Mouse (Mus musculus) lung, postnatal 0 days (tissue): ENCODE measurements around the gene Slc27a2.

Experiments
- CTCF ChIP-seq: IDR thresholded peaks from 2 replicates; pipeline ENCODE4 v1.5.1; 2016; ENCODE audit warnings: antibody characterized with exemption, mild to moderate bottlenecking
- EP300 ChIP-seq: IDR thresholded peaks from 2 replicates; pipeline ENCODE4 v1.6.1; 2016; ENCODE audit warnings: antibody characterized with exemption, mild to moderate bottlenecking, control low read depth

DNA sequence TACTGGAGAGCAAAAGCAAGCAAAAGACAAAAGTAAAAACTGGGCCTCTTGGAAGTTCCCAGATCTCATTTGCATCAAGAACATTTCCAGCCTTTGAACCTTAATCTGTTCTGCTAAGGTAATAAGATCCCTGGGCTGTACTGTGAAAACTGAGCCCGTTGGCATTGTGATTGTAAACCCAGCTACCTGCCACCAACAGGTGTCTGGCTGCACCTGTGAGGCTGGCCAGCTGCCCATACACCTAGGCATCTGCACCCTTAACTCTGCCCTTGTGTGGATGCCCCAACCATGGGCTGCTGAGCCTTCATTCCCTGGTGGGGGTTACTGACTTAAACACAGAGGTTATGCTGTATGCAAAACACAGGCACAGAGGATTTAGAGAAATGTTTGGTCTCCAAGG is 20.0 kb downstream of the Slc27a2 start:
- no peak for TF ChIP-seq CTCF
- TF ChIP-seq EP300: no peak
